Mouse (Mus musculus) ES-E14 (cell line): ENCODE measurements at regions not wholly inside any gene's neighbourhood (a gene's known extent, or its start where the extent isn't known, plus 50 kb on each side); places are given as distances from the start of the nearest gene placed in this dataset.

ENCODE experiments used
- DNase-seq: peaks from one replicate; pipeline ENCODE4 v3.0.0-alpha.2; 2013; ENCODE audit warnings: low read depth, low spot score
- H3K27ac ChIP-seq: 2 replicates; pipeline ENCODE4 v1.5.1; 2012; ENCODE audit warnings: low read depth, mild to moderate bottlenecking, low read length, moderate library complexity, mixed read lengths; ENCODE audit not compliant: poor library complexity, insufficient read depth, severe bottlenecking
- H3K36me3 ChIP-seq: 2 replicates; pipeline ENCODE4 v1.6.1; 2012; ENCODE audit warnings: mild to moderate bottlenecking, low read length, moderate library complexity, mixed read lengths; ENCODE audit not compliant: control insufficient read depth, poor library complexity, insufficient read depth, severe bottlenecking
- H3K4me1 ChIP-seq, 2 experiments: fragments of 150-350 bp in 1 of 2; sonication (generic) in 1 of 2; 2 replicates each; pipeline ENCODE4 v1.6.1; 2012; ENCODE audit warnings: low read length in 2 of 2, mild to moderate bottlenecking in 1 of 2, mixed read lengths in 1 of 2; ENCODE audit not compliant: control insufficient read depth in 2 of 2, insufficient read depth in 2 of 2, poor library complexity in 1 of 2
- H3K4me3 ChIP-seq, 2 experiments: fragments of 150-350 bp in 1 of 2; sonication (generic) in 1 of 2; 2 replicates each; pipeline ENCODE4 v1.5.1; 2012; ENCODE audit warnings: low read length in 2 of 2, low read depth in 1 of 2, mild to moderate bottlenecking in 1 of 2, mixed read lengths in 1 of 2; ENCODE audit not compliant: insufficient read depth in 1 of 2, poor library complexity in 1 of 2, severe bottlenecking in 1 of 2
- H3K9ac ChIP-seq: 2 replicates; pipeline ENCODE4 v1.6.1; 2012; ENCODE audit warnings: low read depth, mild to moderate bottlenecking, low read length, mixed read lengths; ENCODE audit not compliant: poor library complexity, insufficient read depth, severe bottlenecking
- H3K9me3 ChIP-seq: fragments of 150-350 bp; sonication (generic); 2 replicates; pipeline ENCODE4 v1.6.1; 2012; ENCODE audit warnings: low read depth, mild to moderate bottlenecking, low read length; ENCODE audit not compliant: control insufficient read depth, insufficient read depth
- CHD2 ChIP-seq: IDR thresholded peaks from 2 replicates; pipeline ENCODE4 v1.6.1; 2014; ENCODE audit warnings: mild to moderate bottlenecking, low read depth, low read length, inconsistent platforms
- HCFC1 ChIP-seq: IDR thresholded peaks from 2 replicates; pipeline ENCODE4 v1.6.1; 2012; ENCODE audit warnings: low read length, inconsistent platforms, borderline replicate concordance; ENCODE audit not compliant: insufficient read depth
- MAFK ChIP-seq: IDR thresholded peaks from 2 replicates; pipeline ENCODE4 v1.6.1; 2014; ENCODE audit warnings: mild to moderate bottlenecking, low read depth, low read length, inconsistent platforms; ENCODE audit not compliant: insufficient read depth
- ZC3H11A ChIP-seq: IDR thresholded peaks from 2 replicates; pipeline ENCODE4 v1.6.1; 2012; ENCODE audit warnings: low read depth, mild to moderate bottlenecking, inconsistent platforms, low read length, borderline replicate concordance
- ZNF384 ChIP-seq: IDR thresholded peaks from 2 replicates; pipeline ENCODE4 v1.6.1; 2012; ENCODE audit warnings: low read depth, low read length, inconsistent platforms
- in situ Hi-C, 2 experiments: fragments of 600-800 bp; cut with MboI; formaldehyde crosslinking; loops; one replicate each; pipeline ENCODE4 v1.15.1; 2025; ENCODE audit warnings: low sequenced_read_pairs in 2 of 2, inconsistent platforms in 1 of 2; ENCODE audit not compliant: unreplicated experiment in 2 of 2

GRCm38 (mm10) chr17:83962126-83962525 is 114.4 kb upstream of the Haao start:
- in situ Hi-C loops, result loop anchor here in 1 of 2 experiments (25.0 kb wide), 1 partner anchor 425 kb away; no protein-coding TSS in a partner anchor
- H3K4me1 ChIP-seq, result peaks cover 1 to 13% of the 10 kb centered on the region in 2 experiments; a peak in 3 of 4 replicates

GRCm38 (mm10) chr17:83960821-83961220 is 113.1 kb upstream of the Haao start:
- no peak overlapping the region for H3K27ac ChIP-seq
- in situ Hi-C loops, result loop anchor here in 1 of 2 experiments (25.0 kb wide), 1 partner anchor 426 kb away; no protein-coding TSS in a partner anchor
- DNase-seq, result no peak

More at GRCm38 (mm10) chr17:83962126-83962525, 114.4 kb upstream of the Haao start:
- Histone ChIP-seq H3K27ac (no peak overlapping the region), H3K36me3 (no peaks in the 10 kb centered on the region), H3K4me3 (no peak overlapping the region), H3K9me3 (no peaks in the 10 kb centered on the region), H3K9ac (no peak overlapping the region)
- no peak for TF ChIP-seq HCFC1
- no peak for DNase-seq

GRCm38 (mm10) chr17:83960158-83960557 is 112.4 kb upstream of the Haao start:
- no peak for TF ChIP-seq ZNF384
- TF ChIP-seq MAFK, result no peak
- no peak for TF ChIP-seq CHD2
- no peak for TF ChIP-seq ZC3H11A
- TF ChIP-seq HCFC1, result no peak
- in situ Hi-C loops, result loop anchor here in 1 of 2 experiments (25.0 kb wide), 1 partner anchor 427 kb away; no protein-coding TSS in a partner anchor
- Histone ChIP-seq H3K36me3 (no peaks in the 10 kb centered on the region), H3K9ac (no peak overlapping the region), H3K4me1 (peaks cover 7 to 26% of the 10 kb centered on the region in 2 experiments), H3K9me3 (no peaks in the 10 kb centered on the region), H3K4me3 (no peak overlapping the region), H3K27ac (no peak overlapping the region)
- DNase-seq, result no peak

More at GRCm38 (mm10) chr17:83960821-83961220, 113.1 kb upstream of the Haao start:
- H3K4me1 ChIP-seq, result peaks cover 7 to 21% of the 10 kb centered on the region in 2 experiments
- H3K9me3 ChIP-seq, result no peaks in the 10 kb centered on the region
- no peak overlapping the region for H3K9ac ChIP-seq
- H3K4me3 ChIP-seq, result no peak overlapping the region
- TF ChIP-seq CHD2 (no peak), ZNF384 (no peak), MAFK (no peak), HCFC1 (no peak), ZC3H11A (no peak)
- H3K36me3 ChIP-seq, result no peaks in the 10 kb centered on the region

DNA sequence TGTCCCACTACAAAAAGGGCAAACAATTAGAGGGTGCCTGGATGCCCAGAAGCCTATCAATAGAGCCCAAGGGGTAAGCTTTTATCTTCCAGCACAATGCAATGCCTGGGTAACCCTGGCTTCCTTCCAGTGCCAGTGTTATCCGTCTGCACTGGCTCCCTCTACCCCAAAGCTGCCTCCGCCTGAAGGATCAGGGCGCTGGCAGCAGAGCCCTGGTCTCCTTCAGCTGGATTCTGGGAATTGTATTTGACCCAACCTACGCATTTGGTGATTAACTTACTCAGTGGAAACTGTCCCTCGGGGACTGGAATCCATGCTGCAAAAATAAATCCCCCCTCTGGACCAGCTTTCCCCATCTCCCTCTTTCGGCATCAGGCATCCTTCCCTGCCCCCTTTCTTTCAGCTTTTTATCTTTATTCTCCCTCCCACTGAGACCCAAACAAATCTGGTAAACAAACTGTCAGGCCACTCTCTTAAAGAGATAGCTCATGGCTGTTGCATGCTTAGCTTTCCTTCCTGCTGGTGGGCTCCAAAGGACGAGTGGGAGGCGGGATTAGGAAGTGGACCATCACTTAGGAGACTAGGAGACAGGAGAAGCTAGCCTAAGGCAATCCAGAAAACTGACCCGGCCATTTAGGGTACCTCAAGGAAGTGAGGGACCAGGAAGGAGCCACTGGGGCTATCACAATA is 111.5 kb upstream of the Haao start:
- Histone ChIP-seq H3K36me3 (no peaks in the 10 kb centered on the region), H3K9me3 (no peaks in the 10 kb centered on the region), H3K9ac (no peak overlapping the region), H3K27ac (no peak overlapping the region), H3K4me3 (no peak overlapping the region), H3K4me1 (peaks cover 7 to 31% of the 10 kb centered on the region in 2 experiments)
- in situ Hi-C loops, result loop anchor here in 1 of 2 experiments (25.0 kb wide), 1 partner anchor 428 kb away; no protein-coding TSS in a partner anchor
- no peak for TF ChIP-seq HCFC1
- no peak for TF ChIP-seq CHD2
- TF ChIP-seq ZC3H11A, result no peak
- no peak for DNase-seq
